Comparison of ENCODE assay signal across 23 mouse cellular contexts in the genomic region with DNA sequence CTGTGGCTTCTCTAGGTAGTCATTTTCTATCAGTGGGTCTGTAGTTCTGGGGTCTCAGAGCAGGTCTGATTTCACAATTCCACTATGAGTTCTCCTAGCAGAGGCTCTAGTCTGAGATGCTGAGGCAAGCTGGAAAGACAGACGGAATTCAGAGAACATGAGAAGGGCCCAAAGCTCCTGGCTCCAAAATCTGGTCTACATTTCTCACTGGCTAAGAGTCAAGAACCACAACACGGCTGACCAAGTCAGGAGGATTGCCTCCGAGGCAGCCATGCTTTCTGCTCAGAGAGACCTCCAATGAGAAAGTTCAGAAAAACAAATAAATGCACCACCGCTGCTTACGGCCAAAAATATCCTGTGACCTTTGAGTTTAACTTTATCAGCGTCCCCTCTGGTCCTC. TPM values are rescaled to one million over a fixed set of nuclear protein-coding genes. Genes with fewer than 3 reads are reported as not detected.
DNase-seq lines count a peak whose midpoint lies in the region; ATAC-seq and TF ChIP-seq lines count a peak whose summit lies in the region.
"Had no signal": no experiment of that assay in that cellular context is flagged by ENCODE, and none has a peak within 500 bp of the region (broad histone marks: within the 10 kb centered on the region; RNA-seq: fewer than 3 reads in every experiment).

No protein-coding gene starts in this region.

- H3K27me3 ChIP-seq in forebrain, postnatal 0 days (ENCODE audit: insufficient read depth, low read length): no peaks in the 10 kb centered on the region
- H3K27me3 ChIP-seq: embryonic facial prominence, embryonic 12.5 days; forebrain, embryonic 12.5 days; Patski had no signal

- no peaks in the 10 kb centered on the region for H3K36me3 ChIP-seq in forebrain, postnatal 0 days (ENCODE audit: insufficient read depth)
- H3K36me3 ChIP-seq: embryonic facial prominence, embryonic 10.5 days; embryonic facial prominence, embryonic 12.5 days; forebrain, embryonic 10.5 days; forebrain, embryonic 12.5 days had no signal

- H3K9me3 ChIP-seq in forebrain, postnatal 0 days (ENCODE audit: low read length): no peaks in the 10 kb centered on the region
- H3K9me3 ChIP-seq: embryonic facial prominence, embryonic 10.5 days; embryonic facial prominence, embryonic 12.5 days; forebrain, embryonic 12.5 days had no signal

- no peak overlapping the region for H3K9ac ChIP-seq in forebrain, postnatal 0 days
- H3K9ac ChIP-seq: embryonic facial prominence, embryonic 12.5 days; forebrain, embryonic 12.5 days had no signal

- H3K4me3 ChIP-seq in gastrocnemius, adult 2 months: no peak overlapping the region
- H3K4me3 ChIP-seq in forebrain, postnatal 0 days (ENCODE audit: low read depth, low read length): no peak overlapping the region
- H3K4me3 ChIP-seq: embryonic facial prominence, embryonic 10.5 days; embryonic facial prominence, embryonic 12.5 days; forebrain, embryonic 10.5 days; forebrain, embryonic 12.5 days had no signal

- H3K4me1 ChIP-seq in forebrain, postnatal 0 days (ENCODE audit: insufficient read depth): no peaks in the 10 kb centered on the region
- H3K4me1 ChIP-seq: embryonic facial prominence, embryonic 10.5 days; embryonic facial prominence, embryonic 12.5 days; forebrain, embryonic 10.5 days; forebrain, embryonic 12.5 days had no signal

- DNase-seq in gastrocnemius, adult 2 months: peak; percentile 39
- no peak for DNase-seq in gastrocnemius, postnatal 36 days
- DNase-seq in gastrocnemius, postnatal 25 days: peak; percentile 22
- no peak for DNase-seq in gastrocnemius, postnatal 10 days
- peak; percentile 74 for DNase-seq in fibroblast of lung, adult 2 months (ENCODE audit: low read depth)
- DNase-seq in heart, postnatal 10 days: no peak
- DNase-seq in forebrain, postnatal 0 days: no peak
- DNase-seq: adrenal gland, adult 8-10 months; adrenal gland, postnatal 14 days; adrenal gland, postnatal 36 days; cerebellum, adult 11-12 months; cerebellum, adult 2 months; cerebellum, adult 9-10 months; cerebellum, postnatal 10 days; cerebellum, postnatal 25 days had no signal

- peak overlapping the region; percentile 64 for H3K27ac ChIP-seq in gastrocnemius, adult 2 months
- H3K27ac ChIP-seq in forebrain, postnatal 0 days (ENCODE audit: low read depth, low read length): no peak overlapping the region
- H3K27ac ChIP-seq: embryonic facial prominence, embryonic 10.5 days; embryonic facial prominence, embryonic 12.5 days; forebrain, embryonic 10.5 days; forebrain, embryonic 12.5 days had no signal

- intact Hi-C loops in gastrocnemius, adult 2 months (cut with DNase I): no loop called here
- intact Hi-C loops in gastrocnemius, postnatal 36 days (cut with DNase I): loop anchor here (10.0 kb wide), 1 partner anchor 450 kb away; no protein-coding TSS in a partner anchor
- intact Hi-C loops in heart, postnatal 10 days (cut with DNase I): no loop called here

- no peak for TF ChIP-seq CTCF in gastrocnemius, adult 2 months (IDR thresholded peaks at IDR 0.05)
- TF ChIP-seq CTCF in forebrain, postnatal 0 days (IDR thresholded peaks at IDR 0.05; ENCODE audit: low read depth): no peak

- no peak for ATAC-seq in forebrain, postnatal 0 days
- ATAC-seq: activated CD4-positive, CD25-positive, alpha-beta regulatory T cell, adult 4 months; forebrain, embryonic 14.5 days; forebrain, embryonic 16.5 days; Patski had no signal

- no peak overlapping the region for H3K4me2 ChIP-seq in forebrain, postnatal 0 days (ENCODE audit: low read depth)
- H3K4me2 ChIP-seq: embryonic facial prominence, embryonic 12.5 days; forebrain, embryonic 12.5 days had no signal

- WGBS in forebrain, postnatal 0 days: 89% methylated on average over 6 of the region's 6 CpGs

RNA-seq across cellular contexts. Expression of a gene that starts 6.8 kb away (rescaled TPM):
- 10 to 100 TPM; 38.1 to 54.4 TPM for total RNA-seq in gastrocnemius, adult 2 months (2021)
- 10 to 100 TPM; 47.4 to 49.0 TPM for total RNA-seq in gastrocnemius, postnatal 36 days (2021)
- total RNA-seq in gastrocnemius, postnatal 25 days (2021): 10 to 100 TPM; 53.8 to 55.3 TPM
- 10 to 100 TPM; 60.1 to 61.7 TPM for total RNA-seq in gastrocnemius, postnatal 10 days (2021)
- total RNA-seq in heart, postnatal 10 days (2021): 10 to 100 TPM; 82.7 to 83.3 TPM
- total RNA-seq in forebrain, postnatal 0 days (2014; rRNA removed): 62.5 and 76.5 TPM in 2 replicates
- 58.0 and 68.2 TPM in 2 replicates for polyA plus RNA-seq in forebrain, postnatal 0 days (2015; fragmentation: Nextera tagmentation; extraction: Ambion mirVana)

RNA-seq across cellular contexts. Expression of a gene that starts 46.6 kb away (rescaled TPM):
- 1 to 10 TPM; 6.5 to 7.7 TPM for total RNA-seq in gastrocnemius, adult 2 months (2021)
- 10 to 100 TPM in 1 of 2 experiments, 1 to 10 TPM in 1; 4.8 to 11.0 TPM for total RNA-seq in gastrocnemius, postnatal 36 days (2021)
- total RNA-seq in gastrocnemius, postnatal 25 days (2021): 1 to 10 TPM; 6.3 to 8.9 TPM
- 10 to 100 TPM; 12.3 to 12.4 TPM for total RNA-seq in gastrocnemius, postnatal 10 days (2021)
- total RNA-seq in heart, postnatal 10 days (2021): 1 to 10 TPM; 6.5 to 8.2 TPM
- total RNA-seq in forebrain, postnatal 0 days (2014; rRNA removed): 22.3 and 24.0 TPM in 2 replicates
- 29.6 and 31.8 TPM in 2 replicates for polyA plus RNA-seq in forebrain, postnatal 0 days (2015; fragmentation: Nextera tagmentation; extraction: Ambion mirVana)

Comparison
In these comparisons a context has a peak if more than half of its experiments do, and no peak if none do; other contexts are left out.
1. DNase-seq: peak in gastrocnemius, adult 2 months (single experiment), gastrocnemius, postnatal 25 days (single experiment) and fibroblast of lung, adult 2 months (single experiment); none in gastrocnemius, postnatal 36 days (0 of 2), gastrocnemius, postnatal 10 days (single experiment), heart, postnatal 10 days (0 of 2) and forebrain, postnatal 0 days (single experiment).